Mouse (Mus musculus): ENCODE results near the gene Bmp7.

Gene Bmp7

GRCm38 (mm10) chr2:172940799-172941163 lies 660 bp upstream of the Bmp7 start:
- DNase-seq: no peak

- no peak for DNase-seq
These were observed 500 bp downstream of the Bmp7 start for GRCm38 (mm10) chr2:172939639-172940002.

DNA sequence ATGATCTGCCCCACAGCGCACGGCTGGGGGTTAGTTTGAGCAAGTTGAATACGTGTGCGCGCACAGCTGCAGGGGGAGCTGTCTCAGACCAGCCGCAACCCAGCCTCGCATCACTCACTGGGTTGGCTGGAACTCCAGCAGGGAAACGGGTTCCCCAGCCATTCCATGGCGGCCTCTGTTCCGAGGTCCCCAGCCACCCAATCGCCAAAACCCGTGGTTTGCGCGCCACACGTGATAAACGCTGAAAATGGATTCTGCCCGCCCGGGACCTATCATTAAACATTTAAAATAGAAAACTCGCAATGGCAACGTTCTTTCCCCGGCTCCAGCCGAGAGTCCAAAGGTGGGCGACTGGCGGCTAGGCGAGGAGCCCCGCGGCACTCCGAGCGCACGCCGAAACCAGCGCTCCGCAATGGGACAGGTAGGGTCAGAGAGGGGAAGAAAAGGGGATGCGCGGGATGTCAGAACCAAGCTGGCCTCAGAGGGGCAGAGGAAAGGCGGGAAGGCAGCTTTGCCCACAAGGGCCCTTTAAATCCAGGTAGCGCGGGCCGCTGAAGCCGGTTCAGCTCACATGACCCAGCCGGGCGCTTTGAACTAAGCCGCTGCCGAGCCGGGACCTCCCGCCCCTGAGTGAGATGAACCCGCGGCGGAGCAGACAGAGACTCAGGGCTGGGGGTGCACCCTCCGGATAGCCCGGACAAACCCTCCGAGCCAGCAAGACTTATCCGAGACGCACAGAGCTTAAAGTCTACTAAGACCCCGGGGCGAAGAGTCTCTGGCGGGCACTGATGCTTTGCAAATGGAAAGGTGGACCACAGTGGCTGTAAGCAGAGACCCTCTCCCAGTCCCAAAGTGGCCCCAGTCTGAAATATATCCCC lies 1.1 kb downstream of the Bmp7 start:
- no peak for DNase-seq

DNA sequence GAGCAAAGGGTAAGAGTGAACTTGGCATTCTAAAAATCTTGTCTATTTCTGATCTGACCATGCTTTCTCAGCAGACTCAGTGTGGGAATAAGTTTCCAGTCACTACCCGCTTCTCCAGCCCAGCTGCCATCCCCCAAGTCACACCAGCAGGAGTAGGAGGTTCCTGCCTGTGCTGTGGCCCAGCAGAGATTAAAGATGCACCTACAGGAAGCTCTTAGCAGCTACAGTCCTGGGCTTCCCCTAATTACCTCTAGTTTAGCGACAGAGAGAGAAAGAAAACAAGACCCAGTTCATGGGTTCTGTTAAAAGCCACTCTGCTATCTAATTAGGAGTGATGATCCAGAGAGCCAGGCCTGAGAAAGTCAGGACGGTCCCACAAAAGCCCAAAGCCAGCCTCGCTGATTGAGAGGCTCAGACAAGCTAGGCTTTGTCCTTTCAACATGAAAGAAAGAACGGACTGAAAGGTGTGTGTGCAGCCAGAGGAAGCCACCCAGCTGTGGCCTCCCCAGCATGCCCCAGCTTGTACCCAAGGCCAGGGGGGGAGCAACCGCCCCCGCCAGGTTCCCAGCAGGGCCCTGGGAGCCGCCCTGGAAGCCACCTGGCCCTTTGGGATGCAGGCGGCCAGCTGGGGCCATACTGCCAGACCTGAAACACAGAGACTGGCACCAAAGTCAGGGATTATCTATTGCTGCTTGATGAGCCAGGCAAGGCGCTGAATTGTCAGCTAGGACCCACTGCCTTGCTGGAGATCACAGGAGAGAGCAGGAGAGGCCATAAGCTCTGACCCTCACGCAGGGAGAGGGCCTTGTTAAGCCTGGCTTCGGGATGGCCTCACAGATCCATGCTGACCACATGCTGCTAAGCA lies 2.6 kb downstream of the Bmp7 start:
- no peak for DNase-seq

- no peak for DNase-seq
These were observed 3.3 kb downstream of the Bmp7 start for GRCm38 (mm10) chr2:172936844-172937243.

DNA sequence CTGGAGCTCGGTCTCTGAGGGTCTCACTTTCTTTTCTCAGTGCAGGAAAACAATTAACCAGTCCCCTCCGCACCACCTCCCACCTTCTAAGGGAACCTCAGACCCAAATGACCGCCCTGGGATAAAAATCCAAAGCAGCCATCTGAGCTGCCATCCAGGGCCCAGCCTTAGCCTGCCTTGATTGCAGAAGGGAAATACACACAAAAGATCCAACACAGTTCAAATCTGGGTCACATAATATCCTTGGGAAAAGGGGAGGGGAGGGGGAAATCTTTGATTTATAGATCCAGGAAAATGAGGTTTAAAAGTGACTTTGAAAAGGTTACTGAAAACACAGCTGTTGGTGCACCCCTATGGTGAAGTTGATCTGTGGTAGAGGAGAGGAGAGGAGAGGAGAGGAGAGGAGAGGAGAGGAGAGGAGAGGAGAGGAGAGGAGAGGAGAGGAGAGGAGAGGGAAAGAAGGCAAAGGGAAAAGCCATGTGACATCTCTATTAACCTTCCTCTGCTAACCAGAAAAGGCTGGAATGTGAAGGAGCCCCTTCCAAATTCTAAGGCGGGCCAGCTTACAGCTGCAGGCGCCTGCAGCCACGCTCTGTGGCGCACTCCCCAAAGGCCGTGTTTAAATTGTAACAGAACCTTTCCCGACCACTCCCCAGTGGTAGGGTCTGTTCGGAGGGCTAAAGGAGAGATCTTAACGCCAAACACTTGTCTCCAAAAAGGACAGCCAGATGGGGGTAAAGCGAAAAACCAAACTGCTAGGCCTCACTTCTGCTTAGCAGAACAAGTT lies 4.2 kb downstream of the Bmp7 start:
- no peak for DNase-seq

DNA sequence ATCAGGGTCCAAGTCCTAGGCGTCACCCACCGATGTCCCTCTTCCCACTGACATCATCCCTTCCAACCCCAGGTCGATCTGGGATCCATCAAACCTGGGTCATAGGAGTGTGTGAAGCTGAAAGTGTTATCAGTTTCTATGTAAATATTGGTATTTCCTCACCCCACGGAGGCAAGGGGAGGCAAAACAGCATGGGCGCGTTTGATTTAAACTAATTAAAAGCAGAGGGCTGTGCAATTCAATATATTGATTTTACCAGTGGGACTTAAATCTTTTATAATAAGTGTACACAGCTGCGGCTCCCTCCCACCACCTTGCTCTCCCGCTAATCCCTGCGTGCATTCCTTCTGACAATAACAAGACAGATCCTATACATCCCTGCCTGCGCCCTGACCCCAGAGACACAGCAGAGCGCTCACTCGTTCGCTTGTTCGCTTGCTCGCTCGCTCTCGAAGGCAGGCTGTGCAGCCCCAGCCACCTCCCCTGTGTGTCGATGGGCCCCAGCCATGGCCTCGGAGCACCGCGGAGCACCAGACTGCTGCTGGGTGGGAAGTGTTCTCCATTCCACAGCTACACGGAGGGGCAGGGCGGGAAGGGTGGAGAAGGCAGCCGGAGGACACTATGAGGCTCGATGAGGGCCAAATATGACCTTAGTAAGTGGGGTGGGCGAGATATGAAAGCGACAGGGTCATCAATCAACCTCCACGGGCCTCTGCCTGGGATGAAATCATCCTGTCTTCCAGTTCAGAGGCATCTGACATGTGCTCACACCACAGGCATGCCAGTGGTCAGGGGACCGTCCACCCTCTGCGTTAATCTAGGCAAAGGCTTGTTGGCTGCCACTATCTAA lies 5.0 kb downstream of the Bmp7 start:
- no peak for DNase-seq

GRCm38 (mm10) chr2:172934420-172934788 lies 5.7 kb downstream of the Bmp7 start:
- DNase-seq: no peak

DNA sequence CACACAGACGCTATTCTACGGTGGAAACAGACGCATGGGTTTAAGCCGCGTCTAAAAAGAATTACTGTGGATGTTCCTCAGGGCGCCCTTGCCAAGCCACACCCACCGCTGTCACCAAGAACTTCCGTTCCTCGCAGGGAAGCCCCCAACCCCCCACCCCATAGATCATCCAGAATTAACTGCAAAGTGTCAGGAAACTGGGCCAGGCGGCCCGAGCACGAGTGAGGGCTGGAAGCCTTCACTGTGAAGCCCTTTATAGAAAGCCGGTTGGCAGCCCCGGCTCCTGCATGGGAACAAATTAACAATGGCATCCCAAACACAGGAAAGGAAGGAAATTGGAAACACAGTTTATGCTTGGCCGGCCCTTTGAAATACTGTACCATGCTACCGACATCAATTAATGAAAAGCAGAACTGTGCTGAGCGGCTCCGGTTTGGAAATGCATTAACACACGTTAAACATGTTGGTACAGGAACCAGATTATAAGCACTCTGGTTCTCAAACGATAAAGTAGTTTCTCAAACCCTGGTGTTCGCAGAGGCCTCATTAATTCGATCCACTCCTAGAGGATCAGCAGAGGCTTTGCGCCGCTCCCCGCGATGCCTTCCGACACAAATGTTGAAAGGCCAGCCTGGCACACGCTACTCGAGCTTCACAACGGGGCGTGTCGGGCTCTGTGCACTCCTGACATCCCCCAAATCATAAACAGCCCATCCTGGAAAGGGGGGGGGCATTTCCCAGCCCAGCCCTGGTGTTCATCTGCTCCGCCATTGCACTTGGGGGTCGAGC lies 6.3 kb downstream of the Bmp7 start:
- DNase-seq: no peak

DNA sequence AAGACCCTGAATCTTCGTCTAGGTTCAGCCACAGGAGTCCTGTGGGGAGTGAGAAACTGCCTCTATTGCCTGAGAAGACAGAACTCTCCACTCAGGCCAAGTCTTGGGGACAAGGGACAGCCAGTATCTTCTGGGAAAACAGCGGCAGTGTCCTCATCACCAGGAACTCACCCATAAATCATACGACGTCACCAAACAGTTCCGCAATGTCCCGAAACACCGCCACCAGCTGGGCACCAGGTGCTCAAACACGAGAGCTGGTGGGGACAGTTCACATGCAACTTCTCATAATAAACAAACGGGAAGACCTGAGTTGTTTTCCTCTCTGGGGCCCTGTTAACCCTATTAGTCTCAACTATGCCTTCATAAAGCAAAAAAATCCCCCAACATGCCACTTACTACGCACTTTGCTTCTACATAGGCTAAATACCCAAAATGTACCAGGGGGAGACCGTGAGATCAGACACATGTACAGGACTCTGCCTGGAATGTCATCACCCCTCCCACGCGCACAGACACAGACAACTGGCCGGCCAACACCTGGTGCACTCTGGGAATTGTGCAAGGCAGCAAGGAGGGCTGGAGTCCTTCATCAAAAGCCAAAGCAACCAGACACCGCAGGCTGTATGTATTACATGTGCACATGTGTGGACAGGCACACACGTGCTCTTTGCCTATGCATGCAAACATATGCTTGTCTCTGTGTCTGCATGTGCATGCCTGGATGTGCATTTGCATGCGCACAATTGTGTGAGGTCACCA lies 8.8 kb downstream of the Bmp7 start:
- DNase-seq: no peak

DNA sequence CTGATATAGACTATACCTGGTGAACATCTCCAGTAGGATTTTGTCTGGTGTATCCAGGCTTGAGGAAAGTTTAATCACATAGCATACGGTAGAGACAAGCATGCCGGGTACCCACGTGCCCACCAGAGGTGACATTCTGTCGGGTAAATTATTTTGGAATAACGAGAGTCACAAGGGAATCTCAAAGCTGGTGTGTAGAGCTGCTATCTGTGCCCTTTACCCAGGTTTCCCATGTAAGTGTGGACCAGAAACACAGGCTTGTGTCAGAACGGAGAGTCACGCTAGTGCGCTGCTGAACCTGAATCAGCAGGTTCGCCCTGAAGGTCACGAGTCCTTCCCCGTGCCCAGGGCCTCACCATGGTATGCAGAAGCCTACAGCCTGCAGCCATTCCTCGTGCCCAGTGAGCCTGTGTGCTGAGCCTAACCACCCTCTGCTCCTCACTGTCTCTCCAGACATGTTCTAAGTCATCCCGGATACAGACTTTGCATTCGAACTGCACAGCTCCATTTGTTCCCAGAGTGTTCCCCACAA lies 10.2 kb downstream of the Bmp7 start:
- no peak for DNase-seq

DNA sequence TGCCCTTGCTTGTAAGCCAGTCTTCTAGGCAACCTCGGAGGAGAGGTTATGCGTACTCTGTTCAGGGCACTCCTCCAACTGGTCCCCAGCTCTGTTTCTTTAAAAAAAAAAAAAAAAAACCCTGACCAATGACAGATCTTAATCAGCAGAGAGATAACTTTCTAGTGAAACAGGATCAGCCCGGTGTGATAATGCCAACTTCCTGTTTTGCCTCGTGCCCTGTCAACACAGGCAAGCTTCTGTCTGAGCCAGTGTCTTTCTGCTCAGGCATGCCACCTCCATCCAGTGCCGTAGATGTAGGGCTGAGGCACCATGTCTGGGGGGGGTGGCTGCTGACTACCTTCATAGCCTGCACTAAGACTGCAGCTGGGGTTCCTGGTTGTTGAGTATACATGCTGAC lies 12.5 kb downstream of the Bmp7 start:
- no peak for DNase-seq

DNA sequence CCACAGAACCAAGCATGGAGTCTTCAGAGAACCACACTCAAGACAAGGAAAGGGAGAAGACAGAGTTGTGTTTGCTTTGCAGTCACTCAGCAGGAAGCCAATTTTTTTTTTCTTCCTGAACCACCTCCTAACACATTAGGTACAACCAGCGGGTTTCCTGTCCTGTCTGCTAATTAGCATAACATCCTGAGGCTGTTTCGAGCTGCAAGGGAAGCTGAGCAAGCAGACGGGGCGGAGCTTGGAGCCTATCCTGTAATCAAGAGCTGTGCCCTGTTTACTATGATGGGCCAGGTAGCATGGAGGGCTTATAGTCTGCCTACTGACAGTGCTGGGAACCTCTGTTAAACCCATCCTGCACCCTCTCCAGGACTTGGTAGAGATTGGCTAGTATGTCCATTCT lies 13.8 kb downstream of the Bmp7 start:
- no peak for DNase-seq

DNA sequence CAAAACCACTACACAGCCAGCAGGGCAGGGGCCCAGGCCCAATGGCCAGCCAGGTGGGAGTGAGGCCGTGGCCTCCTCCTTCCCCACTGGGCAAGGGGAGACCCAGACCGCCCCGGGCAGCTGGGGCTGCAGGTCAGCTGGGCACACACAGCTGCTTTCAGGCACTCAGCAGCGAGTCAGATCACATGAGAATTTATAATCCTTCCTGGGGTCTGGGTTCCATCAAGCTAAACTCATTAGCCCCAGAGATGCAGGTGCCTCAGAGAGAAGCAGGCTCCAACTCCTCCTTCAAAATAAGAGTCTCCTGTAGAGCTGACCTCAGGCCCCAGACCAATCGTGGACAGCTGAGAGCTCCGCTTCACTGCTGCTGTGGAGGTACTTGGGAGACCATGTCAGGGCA lies 15.2 kb downstream of the Bmp7 start:
- DNase-seq: no peak

- no peak for DNase-seq
These were observed 16.9 kb downstream of the Bmp7 start for GRCm38 (mm10) chr2:172923198-172923597.

- no peak for DNase-seq
These were observed 17.5 kb downstream of the Bmp7 start for GRCm38 (mm10) chr2:172922597-172922996.

GRCm38 (mm10) chr2:172914018-172914417 lies 26.1 kb downstream of the Bmp7 start:
- DNase-seq: no peak

DNA sequence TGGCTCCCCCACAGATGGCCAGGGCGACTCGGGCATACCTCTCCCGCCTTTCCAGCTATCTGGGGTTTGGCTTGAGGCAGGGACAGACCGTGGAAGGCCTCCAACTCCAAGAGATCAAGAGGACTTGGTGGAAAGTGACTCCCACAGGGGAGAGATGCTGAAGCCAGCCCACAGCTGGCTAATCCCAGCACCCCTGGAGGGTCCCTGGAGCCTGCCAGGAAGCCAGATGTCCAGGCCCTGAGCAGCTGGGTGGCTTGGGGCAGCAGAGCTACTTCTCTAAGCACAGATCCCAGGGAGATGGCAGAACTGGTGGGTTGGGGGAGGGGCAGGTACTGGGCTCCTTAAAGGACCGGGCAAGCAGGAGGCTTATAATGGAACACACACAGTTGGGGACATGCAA lies 28.4 kb downstream of the Bmp7 start:
- DNase-seq: no peak

DNA sequence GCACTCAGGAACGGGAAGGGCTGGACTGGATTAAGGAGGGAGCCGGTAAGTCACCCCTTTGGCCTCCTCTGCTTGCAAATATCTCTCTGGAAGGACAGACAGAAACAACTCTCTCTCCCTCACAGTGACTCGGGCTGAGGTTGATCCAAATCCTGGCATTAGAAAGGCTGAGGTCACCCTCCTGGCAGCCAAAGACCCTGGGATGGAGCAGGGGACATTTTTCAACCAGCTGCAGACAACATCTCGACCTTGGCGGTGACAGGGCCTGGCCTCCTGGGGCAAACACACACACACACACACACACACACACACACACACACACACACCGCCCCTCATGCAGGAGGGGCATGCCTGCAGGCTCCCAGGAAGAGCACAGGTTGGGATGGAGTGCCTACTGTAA lies 29.0 kb downstream of the Bmp7 start:
- DNase-seq: no peak

DNA sequence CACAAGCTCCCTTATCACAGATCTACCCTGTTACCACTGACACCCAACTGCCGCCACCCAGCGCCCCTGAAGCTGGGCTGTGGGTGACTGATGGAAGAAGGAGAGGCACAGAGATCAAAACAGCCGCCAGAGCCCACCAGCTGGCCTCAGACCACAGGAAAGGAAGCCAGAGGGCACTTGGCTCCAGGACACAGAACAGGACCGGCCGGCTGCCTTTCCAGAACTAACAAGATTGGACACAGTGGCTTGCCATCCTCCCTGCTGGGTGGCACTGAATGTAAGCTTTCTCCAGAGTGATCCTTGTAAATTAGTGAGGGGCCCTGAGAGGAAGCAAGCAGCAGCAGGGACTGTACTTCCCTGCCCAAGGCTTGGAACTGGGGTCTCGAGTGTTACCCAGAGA lies 30.7 kb downstream of the Bmp7 start:
- DNase-seq: no peak

- DNase-seq: no peak
These were observed 34.0 kb downstream of the Bmp7 start for GRCm38 (mm10) chr2:172906146-172906545.

All from cerebellum, adult 9-10 months (tissue).